Mouse (Mus musculus): ENCODE data around the gene Pak7. TPM values are rescaled to one million over a fixed set of nuclear protein-coding genes. Genes with fewer than 3 reads are reported as not detected.
A peak's percentile ranks its signal among the peaks of the same experiment; 100 is the strongest.

Pak7 gene
- polyA plus RNA-seq, 1 experiment, result 14.6 TPM

DNA sequence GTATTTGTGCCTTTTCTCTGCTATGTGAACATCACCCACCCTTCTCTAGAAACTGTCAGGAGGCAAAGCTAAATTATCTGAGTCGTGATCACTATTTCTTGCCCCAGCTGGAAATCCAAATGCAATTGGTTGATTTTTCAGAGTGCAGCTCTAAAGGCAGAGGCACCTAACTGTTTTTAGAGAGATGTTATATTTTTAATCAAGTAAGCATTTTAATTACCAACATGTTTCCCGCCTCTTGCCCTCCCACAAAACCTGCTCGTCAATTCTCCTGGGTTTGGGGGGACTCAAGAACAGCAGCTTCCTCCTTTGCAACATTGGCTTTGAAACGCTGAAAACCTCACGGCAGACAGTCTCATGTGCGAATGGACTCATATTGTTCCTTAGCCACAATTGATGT, 274.4 kb downstream of the Pak7 start:
- DNase-seq, result no peak
- H3K27ac ChIP-seq (ENCODE audit: insufficient read depth, low read length), result no peak overlapping the region
- WGBS, result 82% methylated on average over 6 of the region's 6 CpGs

DNA sequence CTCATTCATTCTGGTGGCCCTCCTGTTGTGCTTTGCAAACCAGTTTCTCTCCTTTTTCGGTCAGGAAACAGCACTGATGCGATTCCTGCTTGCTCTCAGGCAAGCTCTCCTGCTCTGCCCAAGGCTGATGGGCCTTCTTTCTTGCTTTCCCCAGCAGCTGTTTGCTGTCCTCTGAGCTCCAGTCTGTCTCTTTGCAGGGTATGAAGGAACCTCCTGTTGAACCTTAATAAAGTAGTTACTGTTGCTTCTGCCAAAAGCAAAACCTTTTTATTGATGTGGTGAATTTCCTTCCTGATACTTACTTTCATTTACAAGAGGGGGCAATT, 278.8 kb downstream of the Pak7 start:
- H3K27ac ChIP-seq (ENCODE audit: insufficient read depth, low read length), result no peak overlapping the region; the same call in 1 of the 2 replicates
- DNase-seq, result peak in 1 of 2 experiments; percentile 16
- WGBS, result 15% methylated on average over 2 of the region's 2 CpGs
- H3K27me3 ChIP-seq (ENCODE audit: control insufficient read depth, insufficient read depth, low read length), result no peaks in the 10 kb centered on the region
- 0 out of 2 replicates have a peak, but pooled peaks cover 6% of the 10 kb centered on the region for H3K4me1 ChIP-seq (ENCODE audit: control insufficient read depth, insufficient read depth, low read length)
- H3K4me3 ChIP-seq (replicated peaks; ENCODE audit: insufficient read depth, low read depth, low read length), result no peak overlapping the region
- TF ChIP-seq POLR2A (IDR thresholded peaks at IDR 0.05; ENCODE audit: borderline replicate concordance, insufficient read depth, low read length) (no peak), CTCF (IDR thresholded peaks at IDR 0.05; ENCODE audit: borderline replicate concordance, insufficient read depth, low read depth, low read length) (no peak)

More for the DNA sequence above, 274.4 kb downstream of the Pak7 start:
- no peak overlapping the region for H3K4me3 ChIP-seq (replicated peaks; ENCODE audit: insufficient read depth, low read depth, low read length)
- TF ChIP-seq CTCF (IDR thresholded peaks at IDR 0.05; ENCODE audit: borderline replicate concordance, insufficient read depth, low read depth, low read length) (no peak), POLR2A (IDR thresholded peaks at IDR 0.05; ENCODE audit: borderline replicate concordance, insufficient read depth, low read length) (no peak)
- no peaks in the 10 kb centered on the region for H3K27me3 ChIP-seq (ENCODE audit: control insufficient read depth, insufficient read depth, low read length)
- H3K4me1 ChIP-seq (ENCODE audit: control insufficient read depth, insufficient read depth, low read length), result 0 out of 2 replicates have a peak, but pooled peaks cover 2% of the 10 kb centered on the region

DNA sequence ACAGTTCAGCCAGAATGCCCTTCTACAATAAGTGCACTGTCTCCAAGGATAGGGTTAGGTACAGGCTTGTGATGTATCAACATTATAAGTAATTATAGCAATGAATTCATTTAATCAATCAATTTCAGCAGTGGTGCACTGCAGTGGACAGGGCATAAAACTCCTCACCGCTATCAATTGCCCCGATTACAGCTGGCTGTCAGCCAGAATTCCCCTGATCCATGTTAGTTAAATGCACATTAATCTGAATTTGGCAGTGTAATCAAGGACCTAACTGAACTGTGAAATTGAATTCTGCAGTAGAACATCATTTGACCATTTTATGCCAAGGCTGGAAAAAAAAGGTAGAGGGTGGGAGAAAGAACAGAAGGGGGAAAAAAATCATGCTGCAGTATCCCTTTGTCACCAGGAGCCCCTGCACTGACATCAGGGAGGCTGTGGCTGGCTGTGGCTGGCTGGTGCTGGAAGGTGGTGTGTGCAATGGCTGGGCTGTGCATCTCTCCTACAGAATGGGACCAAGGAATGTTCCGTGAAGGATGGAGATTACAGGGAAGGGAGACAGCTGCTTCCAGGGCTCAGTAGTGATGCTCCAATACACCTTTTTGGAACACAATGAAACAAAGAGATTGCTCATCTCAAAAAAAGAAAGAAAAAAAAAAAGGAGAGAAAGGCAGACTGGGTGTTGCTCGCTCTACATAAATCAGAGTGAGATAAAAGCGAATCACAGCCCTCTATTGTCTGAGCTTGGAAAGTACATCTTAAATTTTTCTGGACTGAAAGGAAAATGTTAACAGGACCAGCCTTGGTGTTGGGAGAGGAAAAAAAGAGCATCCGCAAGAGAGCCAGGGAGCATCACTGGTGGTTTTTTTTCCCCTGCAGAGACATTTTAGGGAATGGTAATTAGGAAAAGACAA, 279.4 kb downstream of the Pak7 start:
- no peaks in the 10 kb centered on the region for H3K27me3 ChIP-seq (ENCODE audit: control insufficient read depth, insufficient read depth, low read length)
- 26% methylated on average over 6 of the region's 6 CpGs for WGBS
- no peak overlapping the region for H3K4me3 ChIP-seq (replicated peaks; ENCODE audit: insufficient read depth, low read depth, low read length)
- H3K4me1 ChIP-seq (ENCODE audit: control insufficient read depth, insufficient read depth, low read length), result 0 out of 2 replicates have a peak, but pooled peaks cover 6% of the 10 kb centered on the region
- DNase-seq, result peak in 1 of 2 experiments; percentile 22
- no peak for TF ChIP-seq POLR2A (IDR thresholded peaks at IDR 0.05; ENCODE audit: borderline replicate concordance, insufficient read depth, low read length)
- no peak for TF ChIP-seq CTCF (IDR thresholded peaks at IDR 0.05; ENCODE audit: borderline replicate concordance, insufficient read depth, low read depth, low read length)
- H3K27ac ChIP-seq (ENCODE audit: insufficient read depth, low read length), result no peak overlapping the region; the same call in 1 of the 2 replicates

DNA sequence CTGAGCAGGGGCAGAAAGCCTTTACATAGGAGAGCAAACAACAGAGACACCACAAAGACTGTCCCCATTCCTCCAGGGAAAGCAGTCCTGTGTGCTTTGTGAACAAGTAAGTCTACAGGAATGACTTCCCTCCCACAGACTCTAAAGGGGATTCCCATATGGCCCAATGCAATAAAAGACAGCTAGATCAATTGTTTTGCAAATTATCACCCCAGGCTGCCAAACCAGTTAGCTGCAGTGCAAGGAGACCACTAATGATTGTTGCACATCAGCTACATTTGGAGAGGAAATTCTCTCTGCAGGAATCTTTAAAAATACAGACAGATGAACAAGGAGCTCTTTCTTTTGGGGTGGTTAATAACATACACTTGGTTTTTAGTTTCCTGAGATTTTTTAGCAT, 280.2 kb downstream of the Pak7 start:
- TF ChIP-seq CTCF (IDR thresholded peaks at IDR 0.05; ENCODE audit: borderline replicate concordance, insufficient read depth, low read depth, low read length) (no peak), POLR2A (IDR thresholded peaks at IDR 0.05; ENCODE audit: borderline replicate concordance, insufficient read depth, low read length) (no peak)
- no peak for DNase-seq
- H3K27ac ChIP-seq (ENCODE audit: insufficient read depth, low read length), result no peak overlapping the region
- no peaks in the 10 kb centered on the region for H3K27me3 ChIP-seq (ENCODE audit: control insufficient read depth, insufficient read depth, low read length)
- H3K4me3 ChIP-seq (replicated peaks; ENCODE audit: insufficient read depth, low read depth, low read length), result no peak overlapping the region
- 0 out of 2 replicates have a peak, but pooled peaks cover 6% of the 10 kb centered on the region for H3K4me1 ChIP-seq (ENCODE audit: control insufficient read depth, insufficient read depth, low read length)

DNA sequence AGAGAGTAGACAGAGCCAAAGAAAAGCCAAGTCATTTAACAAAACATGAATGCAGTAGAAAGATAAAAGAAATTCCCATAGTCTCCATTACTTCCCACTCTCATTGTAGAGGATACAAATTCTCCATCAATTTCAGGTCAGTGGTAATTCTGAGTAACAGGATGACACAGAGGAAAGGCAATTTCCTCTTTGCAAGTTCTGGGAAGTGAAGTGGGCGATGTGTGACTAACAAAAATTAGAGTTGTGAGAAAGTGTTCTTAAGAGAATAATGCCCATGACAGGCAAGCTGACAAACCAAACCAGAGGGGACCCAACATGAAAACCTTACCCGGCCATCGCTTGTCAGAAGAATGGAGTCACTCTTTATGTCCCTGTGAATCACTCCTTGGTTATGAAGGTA, 290.6 kb downstream of the Pak7 start:
- Histone ChIP-seq H3K4me1 (ENCODE audit: control insufficient read depth, insufficient read depth, low read length) (no peaks in the 10 kb centered on the region; the same call in 1 of the 2 replicates), H3K4me3 (replicated peaks; ENCODE audit: insufficient read depth, low read depth, low read length) (no peak overlapping the region), H3K27me3 (ENCODE audit: control insufficient read depth, insufficient read depth, low read length) (no peaks in the 10 kb centered on the region), H3K27ac (ENCODE audit: insufficient read depth, low read length) (no peak overlapping the region)
- no peak for DNase-seq
- TF ChIP-seq CTCF (IDR thresholded peaks at IDR 0.05; ENCODE audit: borderline replicate concordance, insufficient read depth, low read depth, low read length) (no peak), POLR2A (IDR thresholded peaks at IDR 0.05; ENCODE audit: borderline replicate concordance, insufficient read depth, low read length) (no peak)
- 91% methylated on average over 3 of the region's 3 CpGs for WGBS

DNA sequence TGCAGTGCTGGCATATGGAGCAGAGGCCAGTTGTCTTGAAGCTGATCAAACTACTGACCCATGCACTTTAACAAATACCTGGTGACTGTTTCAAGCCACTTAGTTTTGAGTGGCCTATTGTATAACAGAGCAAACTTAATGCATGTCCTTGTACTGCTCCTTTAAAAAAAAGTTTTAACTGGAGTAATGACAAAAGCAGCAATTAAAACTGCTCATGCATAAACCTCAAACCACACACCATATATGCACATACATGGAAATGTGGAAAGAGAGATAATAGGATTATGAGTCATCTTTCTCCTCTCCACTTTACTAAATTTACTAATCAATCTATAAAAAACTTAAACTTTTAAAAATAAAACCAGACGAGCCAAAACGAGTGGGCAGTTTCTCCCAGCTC, 291.8 kb downstream of the Pak7 start:
- Histone ChIP-seq H3K27me3 (ENCODE audit: control insufficient read depth, insufficient read depth, low read length) (no peaks in the 10 kb centered on the region), H3K4me1 (ENCODE audit: control insufficient read depth, insufficient read depth, low read length) (no peaks in the 10 kb centered on the region; the same call in 1 of the 2 replicates), H3K4me3 (replicated peaks; ENCODE audit: insufficient read depth, low read depth, low read length) (no peak overlapping the region), H3K27ac (ENCODE audit: insufficient read depth, low read length) (no peak overlapping the region)
- 84% methylated on average over 2 of the region's 2 CpGs for whole genome bisulfite sequencing
- DNase-seq, result no peak
- TF ChIP-seq CTCF (IDR thresholded peaks at IDR 0.05; ENCODE audit: borderline replicate concordance, insufficient read depth, low read depth, low read length) (no peak), POLR2A (IDR thresholded peaks at IDR 0.05; ENCODE audit: borderline replicate concordance, insufficient read depth, low read length) (no peak)

DNA sequence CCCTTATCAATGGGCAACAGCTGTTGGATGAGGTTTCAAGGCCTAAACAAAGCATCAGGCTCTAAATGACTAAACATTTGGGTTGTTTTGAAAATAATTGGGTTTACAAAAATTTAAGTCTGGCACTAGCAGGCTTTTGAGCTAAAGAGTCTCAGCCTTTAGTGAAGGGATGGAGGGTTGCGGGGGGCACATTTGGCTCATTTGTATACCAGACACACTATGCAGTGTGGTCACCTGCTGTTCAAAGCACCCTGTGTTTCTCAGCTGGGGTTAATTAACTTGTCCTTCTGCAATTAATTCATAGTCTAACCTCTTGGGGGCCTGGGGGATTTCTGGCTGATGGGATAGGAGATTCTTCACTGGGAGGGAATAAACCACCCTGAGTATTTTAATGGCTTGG, 323.4 kb downstream of the Pak7 start:
- DNase-seq, result no peak
- WGBS, result 98% methylated on average over 1 of the region's 1 CpGs
- Histone ChIP-seq H3K4me3 (replicated peaks; ENCODE audit: insufficient read depth, low read depth, low read length) (no peak overlapping the region), H3K27ac (ENCODE audit: insufficient read depth, low read length) (no peak overlapping the region), H3K27me3 (ENCODE audit: control insufficient read depth, insufficient read depth, low read length) (no peaks in the 10 kb centered on the region), H3K4me1 (ENCODE audit: control insufficient read depth, insufficient read depth, low read length) (no peaks in the 10 kb centered on the region)
- TF ChIP-seq POLR2A (IDR thresholded peaks at IDR 0.05; ENCODE audit: borderline replicate concordance, insufficient read depth, low read length) (no peak), CTCF (IDR thresholded peaks at IDR 0.05; ENCODE audit: borderline replicate concordance, insufficient read depth, low read depth, low read length) (no peak)
